Mouse (Mus musculus): Measurements from ENCODE around the gene Prkca. TPM values are rescaled to one million over a fixed set of nuclear protein-coding genes. Genes with fewer than 3 reads are reported as not detected.

The Prkca gene
- total RNA-seq, 4 experiments from 2014 or later: 9.0 to 12.0 (median 10.6) TPM

DNA sequence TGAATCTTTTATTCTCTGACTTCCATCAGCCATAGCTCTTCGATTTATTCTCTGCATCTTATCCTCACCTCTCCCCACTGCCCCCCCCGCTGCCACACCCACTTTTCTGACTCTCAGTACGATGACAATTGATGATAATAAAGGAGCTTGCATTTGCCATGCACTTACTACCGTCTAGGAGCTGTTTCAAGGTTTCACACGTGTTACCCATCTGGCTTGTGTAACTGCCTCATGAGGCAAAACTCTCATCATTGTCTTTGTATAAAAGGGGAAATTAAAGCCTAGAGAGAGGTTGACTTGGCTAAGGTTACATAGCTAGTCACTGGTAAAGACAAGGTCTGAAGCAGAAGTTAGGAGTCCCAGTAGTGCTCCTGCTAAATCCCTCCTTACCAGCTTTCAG lies 110.7 kb downstream of the Prkca start:
- no peak for DNase-seq

DNA sequence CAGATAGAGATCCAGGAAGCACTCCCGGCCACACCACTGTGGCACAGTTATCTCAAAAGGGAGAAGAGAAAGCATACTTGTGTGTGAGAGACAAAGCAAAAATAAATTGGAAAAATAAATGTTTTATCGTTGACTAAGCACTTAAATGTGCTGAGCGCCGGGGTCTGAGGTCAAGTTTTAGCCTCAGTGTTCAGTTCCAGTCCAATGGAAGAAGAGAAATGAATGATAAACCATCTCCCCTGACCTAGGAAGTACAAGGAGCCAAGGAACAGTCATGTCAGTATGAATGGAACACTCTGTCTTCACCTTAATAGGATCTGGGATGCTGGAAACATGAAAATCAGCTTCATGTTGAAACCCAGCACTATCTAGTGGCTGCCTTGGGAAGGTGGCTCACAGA lies 113.6 kb downstream of the Prkca start:
- no peak for DNase-seq

DNA sequence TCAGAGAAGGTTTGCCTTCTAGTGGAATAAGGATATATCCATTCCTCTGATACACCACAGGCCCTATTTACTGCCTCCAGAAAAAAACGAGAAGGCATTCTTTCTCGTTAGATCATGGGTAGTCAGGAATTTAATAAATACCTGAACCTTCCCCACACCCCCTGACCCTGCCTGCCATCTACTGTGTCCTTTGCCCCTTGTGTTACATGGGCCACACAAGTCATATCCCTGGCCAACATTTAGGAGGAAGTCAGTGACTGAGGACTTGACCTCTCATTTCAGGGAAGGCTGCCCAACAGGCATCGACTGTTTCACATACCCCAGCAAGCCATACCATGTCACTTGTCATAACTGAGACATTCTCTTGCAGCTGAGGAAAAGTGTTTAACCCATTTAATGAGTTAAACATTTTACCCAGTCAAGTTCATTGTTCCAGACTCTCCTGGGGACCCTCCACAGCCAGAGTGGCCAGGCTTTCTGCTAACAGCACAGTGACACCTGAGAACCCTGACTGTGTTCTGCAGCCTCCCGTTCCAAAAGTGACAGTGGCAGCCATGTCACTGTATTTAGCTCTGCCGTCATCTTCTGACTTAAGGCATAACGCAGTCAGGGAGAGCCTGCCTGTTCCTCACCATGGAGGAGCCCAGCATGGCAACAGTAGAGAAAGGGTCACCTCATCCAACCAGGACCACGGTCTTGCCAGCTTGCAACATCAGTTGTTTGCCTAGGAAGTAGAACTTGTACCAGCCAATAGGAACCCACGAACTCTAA lies 114.4 kb downstream of the Prkca start:
- no peak for DNase-seq

DNA sequence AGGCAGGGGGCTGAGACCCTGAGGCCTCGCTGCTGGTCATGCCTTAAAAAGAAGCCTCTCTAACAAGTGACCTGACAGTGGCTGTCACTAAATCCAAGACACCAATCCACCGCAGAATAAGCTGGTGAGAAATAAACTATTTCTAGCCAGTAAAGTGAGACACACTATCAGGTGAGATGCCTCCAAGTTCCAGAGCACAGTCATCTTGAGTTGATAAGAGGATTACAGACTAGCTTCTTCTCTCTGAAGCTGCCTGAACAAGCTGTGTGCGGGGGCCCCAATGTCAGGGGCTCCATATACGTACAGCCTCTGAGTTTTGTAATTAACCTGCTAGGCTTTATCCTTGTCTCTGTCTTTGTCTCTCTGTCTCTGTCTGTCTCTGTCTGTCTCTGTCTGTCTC lies 115.2 kb downstream of the Prkca start:
- no peak for DNase-seq

DNA sequence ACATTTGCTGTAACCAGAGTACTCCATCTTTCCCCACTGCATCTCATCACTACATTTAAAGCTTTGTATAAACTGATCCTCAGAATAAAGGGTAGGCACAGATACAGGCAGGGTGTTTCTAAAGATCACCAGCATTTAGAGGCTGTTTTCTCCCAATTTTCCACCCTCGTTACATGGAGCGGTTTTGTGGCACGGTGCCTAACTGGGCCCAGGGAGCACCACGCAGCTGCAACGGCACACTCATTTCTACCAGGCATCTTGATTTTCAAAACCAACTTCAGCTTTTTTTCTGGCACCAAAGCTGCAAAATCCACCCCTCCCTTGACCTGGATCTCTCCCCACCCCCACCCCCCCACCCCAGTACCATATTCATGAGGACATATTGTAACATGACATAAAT lies 117.5 kb downstream of the Prkca start:
- DNase-seq: no peak

DNA sequence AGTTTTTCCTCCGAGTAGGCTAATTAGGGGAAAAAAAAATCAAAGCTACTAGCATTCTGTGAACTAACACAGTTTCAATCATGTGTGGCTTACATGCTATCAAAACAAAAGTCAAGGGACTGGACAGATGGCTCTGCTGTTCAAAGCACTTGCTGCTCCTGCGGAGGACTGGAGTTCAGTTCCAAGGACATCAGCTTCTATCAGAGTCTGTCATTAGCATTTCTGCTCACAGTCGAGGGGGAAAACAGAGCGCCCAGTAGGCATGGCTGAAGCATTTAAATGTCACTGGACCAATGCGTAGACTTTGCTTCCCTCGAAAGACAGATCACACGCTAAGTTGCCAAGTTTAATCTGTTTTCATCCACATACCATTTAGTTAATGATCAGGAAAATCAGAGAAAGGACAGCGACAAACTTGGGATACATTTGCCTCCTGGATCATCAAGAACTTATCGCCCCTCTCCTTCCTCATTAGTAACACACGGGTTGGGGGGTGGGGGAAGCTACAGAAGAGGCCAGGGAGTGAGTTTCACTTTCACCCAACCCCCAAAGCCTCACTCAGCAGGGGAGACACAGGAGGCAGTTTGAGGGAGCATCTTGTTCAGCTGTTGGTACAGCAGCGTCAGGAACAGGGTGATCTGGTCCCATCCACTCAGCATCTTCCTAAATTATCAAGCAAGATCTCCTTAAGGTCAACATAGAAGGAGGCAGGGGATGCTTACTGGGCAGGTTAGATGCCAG lies 119.3 kb downstream of the Prkca start:
- no peak for DNase-seq

DNA sequence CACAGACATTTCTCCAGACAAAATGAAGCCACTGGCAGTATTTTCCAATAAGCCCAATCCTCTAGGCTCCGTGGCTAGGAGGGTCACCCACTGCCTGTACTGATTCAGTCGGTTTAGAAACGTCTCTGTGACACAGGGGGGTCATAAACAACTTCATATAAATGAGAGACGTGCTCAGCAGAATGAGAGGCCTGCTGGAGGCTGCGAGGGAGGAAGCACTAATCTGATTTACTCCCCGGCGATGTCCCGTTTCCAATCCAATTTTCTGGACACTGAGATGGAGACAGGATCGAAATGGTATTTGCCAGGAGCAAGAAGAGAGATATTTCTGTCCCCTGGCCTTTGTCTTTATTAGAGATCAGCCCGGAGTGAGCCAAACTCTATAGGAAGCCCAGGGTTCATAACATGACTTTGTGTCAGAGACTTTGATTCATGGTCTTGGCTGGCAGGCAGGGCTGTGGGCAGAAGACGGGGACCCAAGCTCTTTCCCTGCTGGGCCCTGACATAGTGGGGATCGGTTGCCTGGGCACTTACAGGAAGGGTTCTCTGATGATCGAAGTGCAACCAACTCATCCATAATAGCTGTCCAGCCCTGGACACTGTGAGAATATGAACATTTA lies 120.0 kb downstream of the Prkca start:
- DNase-seq: no peak

DNA sequence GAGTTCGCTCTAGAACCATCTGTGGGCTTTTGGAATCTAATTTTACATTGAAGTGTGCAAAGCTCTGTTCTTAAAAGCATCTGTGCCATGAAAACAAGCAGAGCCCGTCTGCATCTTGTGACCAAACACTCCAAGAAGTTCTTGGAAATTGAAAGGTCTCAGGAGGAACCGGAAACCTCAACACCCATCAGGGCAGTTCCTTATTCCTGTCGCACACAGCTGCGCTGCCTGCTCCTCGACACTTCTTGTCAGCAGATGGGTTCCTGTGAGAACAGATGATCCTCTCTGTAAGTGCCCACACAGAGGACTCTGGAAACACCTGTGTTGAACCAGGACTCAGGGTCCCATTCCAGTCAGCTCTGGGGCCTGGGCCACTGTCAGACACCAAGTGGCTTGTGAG lies 120.6 kb downstream of the Prkca start:
- DNase-seq: no peak

DNA sequence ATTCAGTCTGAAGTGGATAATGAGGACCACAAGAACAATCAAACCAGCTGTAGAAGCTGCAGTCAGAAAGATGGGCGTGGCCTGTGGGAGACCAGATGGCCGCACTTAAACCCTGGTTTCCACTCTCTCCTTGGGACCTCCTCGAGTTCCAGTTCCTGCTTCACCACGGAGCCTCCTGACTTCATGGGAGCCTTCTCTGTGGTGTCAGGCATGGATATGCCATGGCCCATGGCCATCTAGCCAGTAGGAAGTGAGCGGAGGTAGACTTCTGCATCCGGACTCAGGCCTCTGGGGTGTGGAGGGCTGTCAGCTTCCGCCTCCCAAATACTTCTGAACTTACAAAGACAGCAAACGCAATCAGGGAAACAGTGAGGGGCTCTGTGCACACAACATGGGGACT lies 121.1 kb downstream of the Prkca start:
- no peak for DNase-seq

DNA sequence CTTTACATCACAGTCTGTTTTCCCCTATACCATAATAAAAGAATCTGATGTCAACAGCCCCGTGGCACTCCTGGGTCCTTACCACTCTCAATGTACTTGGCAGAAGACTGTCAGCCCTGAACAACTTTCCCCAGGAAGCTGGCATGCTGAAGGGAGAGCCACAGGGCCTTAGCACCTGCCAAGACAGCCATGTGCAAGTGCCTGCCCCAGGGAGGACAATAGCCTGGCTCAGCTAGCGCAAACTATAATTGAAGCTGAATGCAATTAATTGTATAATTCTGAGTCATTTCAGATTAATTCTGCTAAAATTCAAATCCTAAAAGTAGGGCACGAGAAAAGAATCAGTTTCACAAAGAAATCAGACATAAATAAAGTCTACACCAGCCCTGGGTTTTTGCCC lies 121.7 kb downstream of the Prkca start:
- DNase-seq: no peak

DNA sequence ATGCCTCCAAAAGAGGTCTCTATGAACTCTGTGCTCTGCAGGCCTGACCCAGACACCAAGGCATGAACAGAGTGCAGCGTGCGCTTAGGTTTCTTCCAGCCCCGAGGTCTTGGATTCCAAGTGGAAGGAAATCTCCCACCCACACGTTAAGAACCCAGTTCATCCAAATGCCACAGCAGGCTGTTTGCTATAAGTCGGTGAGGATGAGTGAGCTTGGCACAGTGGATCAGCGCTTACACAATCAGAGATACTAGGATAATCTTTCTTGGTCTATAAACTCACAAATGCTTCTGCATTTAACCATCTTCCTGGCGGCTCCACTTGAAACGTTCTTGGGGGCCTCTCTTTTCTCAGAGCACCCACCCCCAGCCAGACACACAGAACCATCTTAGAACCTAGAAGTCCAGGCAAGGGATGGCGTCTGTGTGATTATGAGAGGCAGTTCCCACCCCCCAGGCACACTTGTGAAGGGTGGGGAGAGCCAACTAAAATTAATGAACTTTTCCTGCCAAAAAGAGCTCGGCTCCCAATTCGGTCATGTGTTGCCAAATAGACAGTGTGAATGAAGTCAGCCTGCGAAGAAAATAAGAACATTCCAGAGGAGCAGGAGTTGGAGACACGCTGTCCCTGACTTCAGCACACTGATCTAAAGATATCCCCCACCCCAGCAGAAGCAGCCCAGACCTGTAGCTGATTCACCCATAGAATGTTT lies 122.4 kb downstream of the Prkca start:
- DNase-seq: no peak

DNA sequence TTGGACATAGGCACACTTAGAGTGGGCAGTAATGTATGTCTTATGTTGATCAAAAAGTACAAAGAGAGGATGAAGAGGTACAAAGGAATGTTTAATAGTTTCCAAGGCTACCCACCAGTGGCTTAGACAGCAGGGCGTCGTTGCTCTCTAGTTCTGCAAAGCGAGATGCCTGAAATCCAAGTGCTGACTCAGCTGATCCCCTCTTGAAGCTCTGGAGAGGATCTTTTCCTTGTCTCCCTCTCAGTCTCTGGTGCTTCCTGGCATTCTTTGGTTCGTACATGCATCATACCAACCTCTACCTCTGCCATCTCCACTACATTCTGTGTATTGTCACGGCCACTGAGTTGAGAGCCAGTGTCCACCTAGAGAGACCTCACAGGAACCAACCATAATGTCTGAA lies 123.1 kb downstream of the Prkca start:
- DNase-seq: no peak

DNA sequence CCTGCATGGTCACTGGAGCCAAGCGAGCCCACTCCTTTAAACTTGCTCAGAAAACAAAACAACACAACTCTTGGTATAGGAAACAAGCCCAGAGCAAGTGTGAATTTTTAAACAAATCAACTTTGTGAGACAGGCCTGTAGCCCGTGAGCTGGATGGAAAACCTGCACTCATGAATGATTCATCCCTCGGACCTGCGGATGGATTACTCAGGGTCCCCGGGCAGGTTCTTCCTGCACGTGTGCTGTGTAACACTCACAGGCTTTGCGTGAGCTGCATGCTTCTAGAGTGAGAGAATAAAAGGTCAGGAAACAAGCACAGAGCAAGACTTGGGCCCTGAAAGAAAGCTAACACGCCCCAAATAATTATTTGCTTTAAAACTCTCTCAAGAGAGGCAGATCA lies 126.7 kb downstream of the Prkca start:
- DNase-seq: no peak

DNA sequence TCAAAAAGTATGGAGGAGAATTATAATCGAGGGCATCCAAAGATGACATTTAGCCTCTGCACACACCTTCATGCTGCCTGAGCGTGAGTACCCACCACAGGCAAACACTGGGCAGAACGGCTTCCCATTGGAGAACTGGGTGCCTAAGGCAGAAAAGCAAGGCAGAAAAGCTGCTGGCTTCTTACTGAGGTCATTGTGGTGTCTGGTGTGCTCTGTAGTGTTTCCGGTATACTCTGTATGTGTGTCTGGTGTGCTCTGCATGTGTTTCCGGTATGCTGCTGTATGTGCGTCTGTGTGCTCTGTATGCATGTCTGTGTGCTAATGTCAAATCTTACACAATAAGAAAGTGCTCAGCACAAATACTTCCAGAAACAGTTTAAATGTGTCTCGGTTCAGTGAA lies 127.7 kb downstream of the Prkca start:
- DNase-seq: no peak

DNA sequence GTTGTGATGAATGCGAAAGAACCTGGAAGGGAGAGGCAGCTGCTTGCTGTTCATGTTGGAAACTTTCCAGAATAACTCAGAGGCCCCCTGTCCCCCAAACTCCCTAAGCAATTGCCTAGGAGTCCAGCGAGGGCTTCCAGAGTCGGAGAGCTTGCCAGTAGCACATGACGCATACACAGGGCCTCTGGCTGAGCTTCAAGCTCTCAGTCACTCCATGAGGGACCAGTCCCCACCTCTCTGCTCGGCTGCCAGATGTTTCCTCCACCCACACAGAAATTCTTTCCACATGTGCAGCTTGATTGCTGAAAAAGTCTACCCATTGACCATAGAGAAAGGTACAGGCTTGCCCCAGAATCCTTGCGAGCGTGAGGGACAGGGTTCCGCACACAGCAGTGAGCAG lies 128.3 kb downstream of the Prkca start:
- DNase-seq: peak; percentile 18

DNA sequence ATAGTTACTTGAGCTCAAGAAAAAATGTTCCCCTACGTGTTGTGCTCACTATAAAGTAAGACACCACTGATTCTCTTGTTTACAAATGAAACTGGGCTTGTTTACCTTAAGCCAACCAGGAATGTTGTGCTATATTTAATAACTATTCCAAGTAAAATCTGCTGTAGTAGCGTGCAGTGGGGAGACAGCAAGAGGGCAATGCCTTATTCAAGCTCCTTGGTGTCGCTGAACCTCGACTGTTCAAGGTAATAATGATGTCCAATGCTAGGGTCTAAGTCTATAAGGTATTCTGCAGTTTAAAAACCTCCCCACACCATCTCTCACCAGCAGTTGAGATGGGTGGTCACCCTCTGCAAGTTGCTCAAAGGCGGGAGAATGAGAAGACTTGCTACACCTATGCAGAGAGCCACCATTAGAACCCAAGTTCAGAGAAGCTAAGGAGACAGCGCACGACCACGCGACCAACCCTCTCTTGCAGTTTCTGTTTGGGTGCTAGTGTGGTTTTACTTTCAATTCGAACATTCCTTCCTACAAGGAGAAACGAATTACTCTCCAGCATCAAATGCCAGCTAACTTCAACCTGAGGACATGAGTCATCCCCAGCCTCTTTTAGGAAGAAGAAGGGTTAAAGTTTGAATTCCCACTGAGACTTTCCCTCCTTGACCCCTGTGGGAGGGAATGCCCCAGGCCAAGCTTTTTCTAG lies 129.1 kb downstream of the Prkca start:
- no peak for DNase-seq

DNA sequence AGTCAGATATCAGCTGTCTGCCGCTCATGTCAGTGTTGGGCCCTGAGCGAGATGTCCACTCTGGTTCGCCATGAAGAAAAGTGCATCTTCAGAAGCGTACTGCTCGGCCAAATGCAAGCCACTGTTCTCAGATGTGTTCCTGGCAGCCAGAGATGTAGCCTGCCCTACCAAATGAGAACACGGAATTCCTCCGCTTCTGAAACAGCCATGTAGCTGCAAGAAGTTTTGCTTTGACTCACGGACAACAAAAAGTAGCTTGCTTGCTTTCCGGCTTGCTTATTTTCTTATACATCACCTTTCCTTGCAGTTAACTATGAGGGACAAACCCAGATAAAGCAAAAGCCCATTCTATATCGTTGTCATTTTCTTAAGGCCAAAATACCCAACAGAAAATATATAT lies 129.9 kb downstream of the Prkca start:
- no peak for DNase-seq

DNA sequence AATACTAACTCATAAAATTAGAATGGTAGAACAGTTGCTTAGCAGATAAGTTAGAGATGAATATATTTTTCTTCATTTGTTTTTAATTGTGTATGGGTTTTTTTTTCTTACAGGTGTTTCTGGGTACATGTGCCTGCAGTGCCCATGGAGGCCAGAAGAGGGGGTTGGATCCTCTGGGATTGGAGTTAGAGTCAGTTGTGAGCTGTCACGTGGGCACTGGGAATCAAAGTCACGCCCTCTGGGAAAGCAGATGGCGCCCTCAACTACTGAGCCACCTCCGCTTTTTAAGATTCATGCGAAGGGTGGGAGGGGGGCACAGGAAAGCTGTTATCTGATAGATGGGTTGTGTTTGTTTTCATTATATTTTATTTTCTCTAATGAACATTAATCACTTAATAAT lies 131.1 kb downstream of the Prkca start:
- no peak for DNase-seq

DNA sequence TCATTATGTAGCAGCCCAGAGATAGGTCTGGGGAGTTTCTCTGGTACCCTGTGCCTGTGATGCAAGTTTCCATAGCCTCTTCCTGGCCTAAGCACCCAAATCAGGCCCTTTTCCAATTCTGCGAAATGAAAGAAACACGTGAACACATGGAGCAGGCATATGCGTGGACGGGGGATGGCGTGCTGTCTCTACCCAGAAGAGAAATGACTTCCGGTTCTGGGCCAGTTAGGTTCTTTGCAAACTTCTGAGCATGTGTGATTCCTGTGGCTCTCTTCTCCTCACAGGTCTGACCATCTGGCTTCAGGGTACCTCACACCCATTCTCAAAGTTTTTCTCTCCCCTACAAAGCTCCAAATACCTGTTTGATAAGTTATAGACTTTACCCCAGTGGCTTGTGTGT lies 131.7 kb downstream of the Prkca start:
- no peak for DNase-seq

DNA sequence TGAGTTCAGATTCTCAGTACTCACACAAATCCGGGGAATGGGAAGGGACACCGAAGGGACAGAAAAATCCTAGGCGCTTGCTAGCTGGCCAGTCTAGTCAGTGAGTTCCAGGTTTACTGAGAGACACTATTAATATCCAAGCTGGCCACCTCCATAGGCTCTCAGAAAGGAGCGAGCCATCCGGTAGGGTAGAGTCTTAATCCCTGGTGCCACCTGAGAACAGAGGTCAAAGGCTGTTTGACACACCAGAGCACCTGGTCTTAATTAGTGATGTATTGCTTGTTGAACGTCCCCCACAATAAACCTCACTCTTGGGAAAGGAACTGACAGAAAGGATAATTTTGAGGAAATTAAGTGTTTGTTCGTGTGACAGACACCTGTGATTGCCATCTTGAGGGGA lies 133.0 kb downstream of the Prkca start:
- DNase-seq: no peak

DNA sequence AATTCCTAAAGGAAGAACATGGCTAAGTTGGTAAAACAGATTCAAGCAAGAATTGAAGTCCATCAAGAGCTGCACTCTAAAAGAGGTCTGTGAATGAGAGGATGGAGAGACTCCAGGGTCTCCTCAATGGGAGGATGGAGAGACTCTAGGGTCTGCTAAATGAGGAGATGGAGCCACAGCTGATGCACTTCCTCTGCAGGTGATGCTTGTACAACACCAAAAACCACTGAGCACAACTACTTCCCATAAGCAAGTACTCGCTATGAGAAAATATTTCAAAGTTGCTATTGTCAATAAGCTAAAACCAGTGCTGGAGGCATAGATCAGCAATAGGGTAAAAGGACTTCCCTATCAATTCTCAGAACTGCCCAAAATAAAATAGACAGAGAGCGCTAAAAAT lies 137.1 kb downstream of the Prkca start:
- DNase-seq: no peak

DNA sequence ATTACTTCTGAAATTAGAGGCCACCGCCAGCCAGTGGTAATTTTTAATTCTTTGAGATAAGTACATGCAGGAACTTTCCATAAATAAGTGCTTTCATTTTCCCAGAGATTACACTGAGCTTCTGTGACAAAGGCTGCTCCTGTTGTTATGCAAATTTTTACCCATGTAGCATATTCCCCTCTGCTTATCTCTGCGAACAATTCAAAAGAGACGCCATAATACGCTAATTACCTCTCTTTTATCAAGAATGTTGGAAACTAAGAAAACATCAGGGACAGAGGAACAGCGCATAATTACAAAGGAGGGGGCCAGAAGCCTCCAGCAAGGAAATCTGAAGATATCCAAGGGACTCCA lies 138.9 kb downstream of the Prkca start:
- no peak for DNase-seq
